Mouse (Mus musculus) liver, postnatal 0 days (tissue): ENCODE results near the gene Scarb2.

Source experiments
- CTCF ChIP-seq: sonication (generic); IDR thresholded peaks from 2 replicates; pipeline ENCODE4 v1.5.1; 2016; ENCODE audit warnings: antibody characterized with exemption, low read depth
- EP300 ChIP-seq: IDR thresholded peaks from 2 replicates; pipeline ENCODE4 v1.6.1; 2016; ENCODE audit warnings: antibody characterized with exemption, low read depth, mild to moderate bottlenecking

DNA sequence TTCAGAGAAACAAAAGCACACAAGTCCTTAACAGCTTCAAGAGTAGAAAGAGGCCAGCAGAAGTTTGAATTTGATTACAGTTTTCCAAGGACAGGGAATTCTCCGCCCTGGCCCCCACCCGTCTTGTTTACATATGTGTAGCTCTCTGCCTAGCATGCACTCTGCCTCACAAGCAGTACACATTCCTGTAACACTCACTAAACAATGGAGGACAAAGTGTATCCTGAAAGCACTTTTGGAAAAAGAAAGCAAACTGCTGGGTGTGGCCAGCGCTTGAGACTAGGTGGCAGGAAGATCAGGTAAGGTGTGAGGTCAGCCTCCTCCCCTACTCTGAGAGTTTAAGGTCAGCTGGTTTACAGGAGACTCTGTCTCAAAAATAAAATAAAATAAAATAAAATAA is 8.4 kb downstream of the Scarb2 start:
- no peak for TF ChIP-seq EP300
- no peak for TF ChIP-seq CTCF
